Mouse (Mus musculus) hindbrain, embryonic 14.5 days (tissue): ENCODE measurements at regions not wholly inside any gene's neighbourhood (a gene's known extent, or its start where the extent isn't known, plus 50 kb on each side); places are given as distances from the start of the nearest gene placed in this dataset.

Source experiments
- ATAC-seq: fragments of 200-750 bp; cut with Nextera tagmentation; 2 replicates; pipeline ENCODE4 v1.8.0; 2017; ENCODE audit warnings: moderate number of reproducible peaks, mild to moderate bottlenecking, moderate TSS enrichment, moderate library complexity; ENCODE audit not compliant: low FRiP score
- DNase-seq: peaks from one replicate; pipeline ENCODE4 v3.0.0-alpha.2; 2015; ENCODE audit warnings: low spot score
- H3K27ac ChIP-seq: fragments of 300-500 bp; sonication (generic); 2 replicates; pipeline ENCODE4 v1.5.1; 2014; ENCODE audit warnings: mild to moderate bottlenecking, moderate library complexity
- H3K27me3 ChIP-seq: fragments of 300-500 bp; sonication (generic); 2 replicates; pipeline ENCODE4 v1.6.1; 2014; ENCODE audit warnings: mild to moderate bottlenecking, low read length, mixed read lengths; ENCODE audit not compliant: control insufficient read depth, insufficient read depth
- H3K36me3 ChIP-seq: fragments of 300-500 bp; sonication (generic); replicated peaks from 2 replicates; pipeline ENCODE4 v1.6.1; 2014; ENCODE audit not compliant: control insufficient read depth, insufficient read depth
- H3K4me1 ChIP-seq: fragments of 300-500 bp; sonication (generic); replicated peaks from 2 replicates; pipeline ENCODE4 v1.6.1; 2014; ENCODE audit warnings: antibody characterized with exemption, low read length, mixed read lengths; ENCODE audit not compliant: control insufficient read depth, insufficient read depth
- H3K4me2 ChIP-seq: fragments of 300-500 bp; sonication (generic); replicated peaks from 2 replicates; pipeline ENCODE4 v1.6.1; 2014; ENCODE audit warnings: mild to moderate bottlenecking, moderate library complexity
- H3K4me3 ChIP-seq: fragments of 300-500 bp; sonication (generic); replicated peaks from 2 replicates; pipeline ENCODE4 v1.5.1; 2014; ENCODE audit warnings: mild to moderate bottlenecking, low read length
- H3K9ac ChIP-seq: fragments of 300-500 bp; sonication (generic); 2 replicates; pipeline ENCODE4 v1.6.1; 2014
- H3K9me3 ChIP-seq: fragments of 300-500 bp; sonication (generic); 2 replicates; pipeline ENCODE4 v1.6.1; 2016; ENCODE audit warnings: low read length; ENCODE audit not compliant: control insufficient read depth
- WGBS: fragments of 180-500 bp; shearing (Covaris S2); extraction: QIAGEN DNeasy Blood & Tissue Kit; methylation state at CpG from one replicate; pipeline ENCODE4 v1.1.7; 2014; 5-methylcytosine and 5-hydroxymethylcytosine counted together

DNA sequence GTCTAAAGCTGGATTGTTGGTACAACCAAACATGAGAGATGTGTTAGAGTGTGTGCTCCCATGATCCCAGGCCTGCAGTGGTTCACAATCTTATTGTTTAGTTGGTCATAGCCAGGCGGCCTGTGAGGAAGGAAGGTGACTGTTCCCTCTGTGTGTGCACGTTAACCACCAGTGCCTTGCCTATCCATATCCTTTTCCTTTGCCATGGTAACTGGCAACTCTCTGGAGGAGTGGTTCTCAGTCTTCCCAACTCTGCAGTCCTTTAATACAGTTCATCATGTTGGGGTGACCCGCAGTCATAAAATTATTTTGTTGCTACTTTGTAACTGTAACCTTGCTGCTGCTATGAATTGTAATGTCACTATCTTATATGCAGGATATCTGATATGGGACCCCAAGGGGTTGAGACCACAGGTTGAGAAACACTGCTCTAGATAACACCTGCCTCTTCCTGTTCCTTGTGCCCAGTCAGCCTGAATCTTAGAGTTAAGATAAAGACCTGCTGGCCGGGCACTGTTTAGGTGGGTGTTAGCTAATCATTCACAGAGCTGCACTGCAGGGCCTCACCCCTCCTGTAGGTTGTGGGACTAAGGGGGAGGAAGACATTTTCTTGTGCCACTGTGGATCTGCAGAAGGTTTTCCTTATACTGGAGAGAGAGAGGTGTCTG, 57.0 kb upstream of the Medag start:
- no peak for DNase-seq
- Histone ChIP-seq H3K4me3 (no peak overlapping the region), H3K36me3 (no peaks in the 10 kb centered on the region), H3K9me3 (no peaks in the 10 kb centered on the region), H3K4me1 (peaks cover 11% of the 10 kb centered on the region), H3K4me2 (no peak overlapping the region), H3K27me3 (no peaks in the 10 kb centered on the region), H3K27ac (no peak overlapping the region), H3K9ac (no peak overlapping the region)
- 79% methylated on average over 4 of the region's 4 CpGs for WGBS
- no peak for ATAC-seq

DNA sequence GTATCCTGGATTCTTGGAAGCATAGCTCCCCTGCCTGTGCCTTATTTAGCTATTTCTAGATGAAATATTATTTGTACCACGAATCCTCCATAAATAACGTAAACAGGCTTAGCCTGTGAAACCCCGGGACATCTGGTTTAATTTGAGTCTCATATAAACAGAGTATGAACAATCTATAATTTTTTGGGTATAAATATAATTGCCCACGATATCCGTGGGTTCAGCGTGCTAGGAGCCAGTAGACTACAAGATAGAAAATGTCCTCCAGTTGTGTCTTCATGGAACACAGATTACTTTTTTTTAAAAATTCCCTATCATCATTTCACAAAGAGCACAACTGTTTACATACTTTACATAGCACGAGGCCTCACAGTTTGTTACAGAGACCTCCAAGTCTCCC, 56.4 kb upstream of the Medag start:
- ATAC-seq (no peak), DNase-seq (no peak)
- no peak overlapping the region for H3K4me3 ChIP-seq
- no peak overlapping the region for H3K4me2 ChIP-seq
- H3K27ac ChIP-seq: no peak overlapping the region
- H3K9me3 ChIP-seq: no peaks in the 10 kb centered on the region
- no peak overlapping the region for H3K9ac ChIP-seq
- H3K27me3 ChIP-seq: no peaks in the 10 kb centered on the region
- WGBS: 91% methylated on average over 7 of the region's 7 CpGs
- peaks cover 11% of the 10 kb centered on the region for H3K4me1 ChIP-seq
- no peaks in the 10 kb centered on the region for H3K36me3 ChIP-seq

DNA sequence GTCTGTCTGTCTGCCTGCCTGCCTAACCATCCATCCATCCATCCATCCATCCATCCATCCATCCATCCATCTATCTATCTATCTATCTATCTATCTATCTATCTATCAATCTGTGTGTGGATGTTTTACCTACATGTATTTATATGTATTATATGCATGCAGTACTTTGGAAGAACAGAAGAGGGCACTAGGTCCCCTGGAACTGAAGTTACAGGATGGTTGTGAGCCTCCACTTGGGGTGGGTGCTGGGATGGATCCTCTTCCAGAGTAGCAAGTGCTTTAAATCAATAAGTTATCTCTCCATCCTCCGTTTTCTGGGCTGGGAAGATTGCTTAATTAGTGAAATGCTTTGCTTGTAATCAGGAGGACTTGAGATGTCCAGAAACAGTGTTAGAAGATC, 54.6 kb upstream of the Medag start:
- DNase-seq (no peak), ATAC-seq (no peak)
- H3K9me3 ChIP-seq: no peaks in the 10 kb centered on the region
- no peak overlapping the region for H3K4me3 ChIP-seq
- no peaks in the 10 kb centered on the region for H3K27me3 ChIP-seq
- no peak overlapping the region for H3K4me2 ChIP-seq
- H3K36me3 ChIP-seq: no peaks in the 10 kb centered on the region
- 89% methylated on average over 1 of the region's 1 CpGs for WGBS
- peaks cover 11% of the 10 kb centered on the region for H3K4me1 ChIP-seq
- no peak overlapping the region for H3K27ac ChIP-seq
- H3K9ac ChIP-seq: no peak overlapping the region
